Mouse (Mus musculus): ENCODE measurements around the gene Acap1.

DNA sequence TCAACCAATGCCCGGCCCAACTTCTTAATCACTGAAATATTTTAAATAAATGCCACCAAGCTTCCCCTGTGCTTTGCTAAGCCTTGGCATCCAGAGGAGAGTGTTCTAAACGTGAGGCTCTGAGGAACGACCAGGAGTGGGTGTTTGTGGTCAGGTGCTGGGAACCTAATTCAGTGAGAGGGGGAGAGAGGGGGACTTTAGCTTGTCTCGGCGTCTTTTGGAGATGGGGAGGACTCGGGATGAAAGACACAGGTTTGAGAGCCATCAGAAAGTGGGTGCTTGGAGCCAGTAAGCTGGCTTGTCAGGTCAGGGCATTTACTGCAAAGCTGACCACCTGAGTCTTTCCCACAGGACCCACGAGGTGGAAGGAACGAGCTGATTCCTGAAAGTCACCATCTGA lies 36.4 kb upstream of the Acap1 start:
- no peak for TF ChIP-seq POLR2A (IDR thresholded peaks at IDR 0.05; ENCODE audit: low read depth, low read length)
- TF ChIP-seq CTCF (IDR thresholded peaks at IDR 0.05; ENCODE audit: extremely low read depth, insufficient read depth, insufficient read length, insufficient replicate concordance), result no peak

All from spleen, adult 2 months (tissue).